In genomic region chr8:103492914-103493517, GRCm38 (mm10) we compare ENCODE assay signal across 12 mouse cellular contexts.
DNase-seq lines count a peak whose midpoint lies in the region; ATAC-seq and TF ChIP-seq lines count a peak whose summit lies in the region.
"Had no signal": no experiment of that assay in that cellular context is flagged by ENCODE, and none has a peak within 500 bp of the region (broad histone marks: within the 10 kb centered on the region; RNA-seq: fewer than 3 reads in every experiment).

No protein-coding gene starts in this region.

- ATAC-seq in lung, embryonic 16.5 days (ENCODE audit: low read depth), result no peak
- ATAC-seq in lung, postnatal 0 days, result no peak
- peak; percentile 67; the same call in 1 of the 2 replicates for ATAC-seq in stomach, embryonic 15.5 days (ENCODE audit: insufficient read depth, low FRiP score, low read depth)
- no peak for ATAC-seq in megakaryocyte progenitor cell, adult 5-6 weeks (replicated peaks; ENCODE audit: poor library complexity)
- ATAC-seq: forebrain, embryonic 14.5 days had no signal

- 58% methylated on average over 7 of the region's 7 CpGs for WGBS in lung, embryonic 16.5 days
- 52% methylated on average over 7 of the region's 7 CpGs for WGBS in lung, postnatal 0 days
- 44% methylated on average over 7 of the region's 7 CpGs for whole genome bisulfite sequencing in stomach, embryonic 15.5 days

- peaks cover 5% of the 10 kb centered on the region for H3K4me1 ChIP-seq in lung, embryonic 16.5 days (replicated peaks; ENCODE audit: control insufficient read depth, insufficient read depth, low read length)
- no peaks in the 10 kb centered on the region for H3K4me1 ChIP-seq in lung, postnatal 0 days (ENCODE audit: insufficient read depth, low read depth, low read length)
- 0 out of 2 replicates have a peak, but pooled peaks cover 2% of the 10 kb centered on the region for H3K4me1 ChIP-seq in stomach, embryonic 15.5 days
- H3K4me1 ChIP-seq: hindbrain, embryonic 13.5 days had no signal

- no peaks in the 10 kb centered on the region for H3K27me3 ChIP-seq in lung, embryonic 16.5 days (ENCODE audit: control insufficient read depth, insufficient read depth, low read depth, low read length)
- no peaks in the 10 kb centered on the region for H3K27me3 ChIP-seq in lung, postnatal 0 days (replicated peaks; ENCODE audit: insufficient read depth, low read length)
- H3K27me3 ChIP-seq in stomach, embryonic 15.5 days (replicated peaks), result no peaks in the 10 kb centered on the region
- H3K27me3 ChIP-seq: hindbrain, embryonic 13.5 days had no signal

- DNase-seq in lung, postnatal 0 days (ENCODE audit: low spot score), result no peak
- peak; percentile 40 for DNase-seq in gastrocnemius, postnatal 25 days
- DNase-seq in kidney, adult 9 months, result peak; percentile 9
- no peak for DNase-seq in c-Kit-positive CD71-positive TER-119-positive erythroid progenitor cells, embryonic 14.5 days (ENCODE audit: low spot score)
- no peak for DNase-seq in cerebellum, postnatal 25 days
- DNase-seq: adrenal gland, adult 2 months; cerebellum, adult 18-20 months had no signal

- TF ChIP-seq CTCF in lung, postnatal 0 days (IDR thresholded peaks at IDR 0.05), result no peak

- H3K4me2 ChIP-seq in lung, embryonic 16.5 days (ENCODE audit: low read depth, low read length), result no peak overlapping the region
- H3K4me2 ChIP-seq in lung, postnatal 0 days (replicated peaks; ENCODE audit: low read depth, low read length), result no peak overlapping the region
- no peak overlapping the region for H3K4me2 ChIP-seq in stomach, embryonic 15.5 days
- H3K4me2 ChIP-seq: hindbrain, embryonic 13.5 days had no signal

- H3K36me3 ChIP-seq in lung, embryonic 16.5 days (ENCODE audit: control insufficient read depth, insufficient read depth, low read length), result no peaks in the 10 kb centered on the region
- H3K36me3 ChIP-seq in lung, postnatal 0 days (ENCODE audit: insufficient read depth, low read length), result no peaks in the 10 kb centered on the region
- H3K36me3 ChIP-seq in stomach, embryonic 15.5 days, result no peaks in the 10 kb centered on the region
- H3K36me3 ChIP-seq: hindbrain, embryonic 13.5 days had no signal

- TF ChIP-seq EP300 in lung, postnatal 0 days (IDR thresholded peaks at IDR 0.05), result no peak

- peak overlapping the region; percentile 28 for H3K27ac ChIP-seq in lung, embryonic 16.5 days (ENCODE audit: low read length)
- no peak overlapping the region for H3K27ac ChIP-seq in lung, postnatal 0 days (ENCODE audit: low read length)
- peak overlapping the region; percentile 51; the same call in 1 of the 2 replicates for H3K27ac ChIP-seq in stomach, embryonic 15.5 days
- H3K27ac ChIP-seq: hindbrain, embryonic 13.5 days had no signal

- no peaks in the 10 kb centered on the region for H3K9me3 ChIP-seq in lung, embryonic 16.5 days (ENCODE audit: control insufficient read depth, low read length)
- H3K9me3 ChIP-seq in lung, postnatal 0 days (ENCODE audit: low read length), result no peaks in the 10 kb centered on the region
- H3K9me3 ChIP-seq in stomach, embryonic 15.5 days, result no peaks in the 10 kb centered on the region
- H3K9me3 ChIP-seq: hindbrain, embryonic 13.5 days had no signal

- H3K9ac ChIP-seq in lung, embryonic 16.5 days (ENCODE audit: low read length), result no peak overlapping the region
- no peak overlapping the region for H3K9ac ChIP-seq in lung, postnatal 0 days (replicated peaks; ENCODE audit: low read depth)
- H3K9ac ChIP-seq in stomach, embryonic 15.5 days, result no peak overlapping the region
- H3K9ac ChIP-seq: hindbrain, embryonic 13.5 days had no signal

- H3K4me3 ChIP-seq in lung, embryonic 16.5 days (ENCODE audit: low read length), result no peak overlapping the region
- no peak overlapping the region for H3K4me3 ChIP-seq in lung, postnatal 0 days (ENCODE audit: low read depth, low read length)
- H3K4me3 ChIP-seq in stomach, embryonic 15.5 days (replicated peaks), result no peak overlapping the region
- H3K4me3 ChIP-seq: hindbrain, embryonic 13.5 days had no signal

Comparison
In these comparisons a context has a peak if more than half of its experiments do, and no peak if none do; other contexts are left out.
1. DNase-seq: peak in gastrocnemius, postnatal 25 days (single experiment) and kidney, adult 9 months (single experiment); none in lung, postnatal 0 days (single experiment), c-Kit-positive CD71-positive TER-119-positive erythroid progenitor cells, embryonic 14.5 days (single experiment) and cerebellum, postnatal 25 days (0 of 2).